9 mouse cellular contexts compared by ENCODE assay signal in the genomic region with DNA sequence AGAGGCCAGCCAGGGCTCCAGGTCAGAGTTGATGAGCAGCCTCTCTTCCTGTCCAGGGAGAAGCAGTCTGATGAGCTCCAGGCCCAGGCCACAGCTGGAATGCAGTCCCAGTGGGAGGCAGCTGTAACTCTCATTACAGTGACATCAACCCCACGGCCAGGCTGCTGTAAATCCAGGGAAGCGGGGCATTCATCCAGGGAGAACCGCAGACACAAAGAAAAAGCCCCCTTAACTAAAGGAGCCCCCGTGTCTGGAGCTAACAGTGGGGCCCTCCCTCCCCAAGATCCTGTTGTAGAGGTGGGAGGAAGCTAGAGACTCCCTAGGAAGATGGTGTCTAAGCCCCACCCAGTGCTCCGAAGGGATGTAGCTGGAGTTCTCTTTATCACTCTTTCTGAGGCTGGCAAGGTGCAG. TPM values are rescaled to one million over a fixed set of nuclear protein-coding genes. Genes with fewer than 3 reads are reported as not detected.
DNase-seq lines count a peak whose midpoint lies in the region; ATAC-seq lines count a peak whose summit lies in the region.
"Had no signal": no experiment of that assay in that cellular context is flagged by ENCODE, and none has a peak within 500 bp of the region (broad histone marks: within the 10 kb centered on the region; RNA-seq: fewer than 3 reads in every experiment).

No protein-coding gene starts in this region.

- H3K27ac ChIP-seq in hindbrain, embryonic 12.5 days: peak overlapping the region; percentile 87
- no peak overlapping the region for H3K27ac ChIP-seq in hindbrain, embryonic 16.5 days (ENCODE audit: low read depth, low read length)
- H3K27ac ChIP-seq in kidney, embryonic 16.5 days (ENCODE audit: low read length): peak overlapping the region; percentile 81
- H3K27ac ChIP-seq in neural tube, embryonic 14.5 days (ENCODE audit: low read depth, low read length): peak overlapping the region; percentile 23; the same call in 1 of the 2 replicates
- H3K27ac ChIP-seq: macrophage had no signal

- no peaks in the 10 kb centered on the region for H3K36me3 ChIP-seq in hindbrain, embryonic 12.5 days
- H3K36me3 ChIP-seq in hindbrain, embryonic 16.5 days (ENCODE audit: control insufficient read depth, insufficient read depth, low read length): no peaks in the 10 kb centered on the region
- H3K36me3 ChIP-seq in kidney, embryonic 16.5 days (ENCODE audit: insufficient read depth, low read length): no peaks in the 10 kb centered on the region
- no peaks in the 10 kb centered on the region for H3K36me3 ChIP-seq in neural tube, embryonic 14.5 days (ENCODE audit: control insufficient read depth, insufficient read depth, low read length)

- DNase-seq in heart, adult 11 months: peak; percentile 98
- no peak for DNase-seq in adrenal gland, postnatal 10 days
- no peak for DNase-seq in testis, postnatal 14 days (ENCODE audit: low spot score)
- DNase-seq in B cell, adult 2 months: no peak

- no peak overlapping the region for H3K9ac ChIP-seq in hindbrain, embryonic 12.5 days
- no peak overlapping the region for H3K9ac ChIP-seq in hindbrain, embryonic 16.5 days (ENCODE audit: low read depth, low read length)
- H3K9ac ChIP-seq in kidney, embryonic 16.5 days (replicated peaks; ENCODE audit: low read length): peak overlapping the region; percentile 38; the same call in 1 of the 2 replicates
- H3K9ac ChIP-seq in neural tube, embryonic 14.5 days (replicated peaks; ENCODE audit: low read depth, low read length): no peak overlapping the region

- H3K4me3 ChIP-seq in hindbrain, embryonic 12.5 days: no peak overlapping the region
- H3K4me3 ChIP-seq in hindbrain, embryonic 16.5 days (ENCODE audit: low read length): no peak overlapping the region
- H3K4me3 ChIP-seq in kidney, embryonic 16.5 days (ENCODE audit: low read length): no peak overlapping the region
- no peak overlapping the region for H3K4me3 ChIP-seq in neural tube, embryonic 14.5 days (ENCODE audit: low read depth, low read length)

- WGBS in hindbrain, embryonic 12.5 days: 12% methylated on average over 5 of the region's 5 CpGs
- WGBS in hindbrain, embryonic 16.5 days: 30% methylated on average over 5 of the region's 5 CpGs
- WGBS in kidney, embryonic 16.5 days: 9% methylated on average over 5 of the region's 5 CpGs
- 2% methylated on average over 5 of the region's 5 CpGs for WGBS in neural tube, embryonic 14.5 days

- H3K4me2 ChIP-seq in hindbrain, embryonic 12.5 days (replicated peaks): peak overlapping the region; percentile 21
- H3K4me2 ChIP-seq in hindbrain, embryonic 16.5 days (ENCODE audit: low read length): no peak overlapping the region
- no peak overlapping the region for H3K4me2 ChIP-seq in kidney, embryonic 16.5 days (replicated peaks; ENCODE audit: low read depth, low read length)
- no peak overlapping the region for H3K4me2 ChIP-seq in neural tube, embryonic 14.5 days (ENCODE audit: low read depth, low read length)

- no peaks in the 10 kb centered on the region for H3K9me3 ChIP-seq in hindbrain, embryonic 12.5 days (replicated peaks)
- H3K9me3 ChIP-seq in hindbrain, embryonic 16.5 days (ENCODE audit: control insufficient read depth, low read length): no peaks in the 10 kb centered on the region
- H3K9me3 ChIP-seq in kidney, embryonic 16.5 days (ENCODE audit: low read length): no peaks in the 10 kb centered on the region
- H3K9me3 ChIP-seq in neural tube, embryonic 14.5 days (ENCODE audit: control insufficient read depth, low read length): no peaks in the 10 kb centered on the region

- H3K4me1 ChIP-seq in hindbrain, embryonic 12.5 days: peaks cover 7% of the 10 kb centered on the region
- no peaks in the 10 kb centered on the region for H3K4me1 ChIP-seq in hindbrain, embryonic 16.5 days (ENCODE audit: control insufficient read depth, insufficient read depth, low read depth, low read length)
- peaks cover 15% of the 10 kb centered on the region for H3K4me1 ChIP-seq in kidney, embryonic 16.5 days (ENCODE audit: insufficient read depth, low read length)
- H3K4me1 ChIP-seq in neural tube, embryonic 14.5 days (ENCODE audit: control insufficient read depth, insufficient read depth, low read length): no peaks in the 10 kb centered on the region; the same call in 1 of the 2 replicates

- no peak for ATAC-seq in hindbrain, embryonic 12.5 days (ENCODE audit: low FRiP score)
- ATAC-seq in hindbrain, embryonic 16.5 days: no peak
- ATAC-seq in kidney, embryonic 16.5 days (ENCODE audit: low FRiP score, low TSS enrichment): peak; percentile 91
- ATAC-seq in neural tube, embryonic 14.5 days (ENCODE audit: low read depth): no peak

- no peaks in the 10 kb centered on the region for H3K27me3 ChIP-seq in hindbrain, embryonic 12.5 days
- no peaks in the 10 kb centered on the region for H3K27me3 ChIP-seq in hindbrain, embryonic 16.5 days (replicated peaks; ENCODE audit: control insufficient read depth, insufficient read depth, low read length)
- no peaks in the 10 kb centered on the region for H3K27me3 ChIP-seq in kidney, embryonic 16.5 days (ENCODE audit: insufficient read depth, low read length)
- H3K27me3 ChIP-seq in neural tube, embryonic 14.5 days (ENCODE audit: control insufficient read depth, insufficient read depth, low read length): no peaks in the 10 kb centered on the region

RNA-seq across cellular contexts. Expression of gene Oaf, which starts 13.6 kb away (rescaled TPM):
- 44.6 and 46.7 TPM in 2 replicates for polyA plus RNA-seq in hindbrain, embryonic 12.5 days (2016; fragmentation: Nextera tagmentation; extraction: Ambion mirVana)
- polyA plus RNA-seq in hindbrain, embryonic 16.5 days (2015; fragmentation: Nextera tagmentation; extraction: Ambion mirVana): 4.1 and 7.0 TPM in 2 replicates
- polyA plus RNA-seq in kidney, embryonic 16.5 days (2015; fragmentation: Nextera tagmentation; extraction: Ambion mirVana): 46.6 and 63.8 TPM in 2 replicates
- polyA plus RNA-seq in neural tube, embryonic 14.5 days (2014; fragmentation: Nextera tagmentation; extraction: Ambion mirVana): 2.3 and 9.3 TPM in 2 replicates
- total RNA-seq in adrenal gland, postnatal 10 days (2021): 10 to 100 TPM; 24.8 to 46.9 TPM

RNA-seq across cellular contexts. Expression of gene Pou2f3, which starts 43.1 kb away (rescaled TPM):
- polyA plus RNA-seq in hindbrain, embryonic 12.5 days (2016; fragmentation: Nextera tagmentation; extraction: Ambion mirVana): not detected in 2 replicates
- polyA plus RNA-seq in hindbrain, embryonic 16.5 days (2015; fragmentation: Nextera tagmentation; extraction: Ambion mirVana): 0.11 TPM in 1 of 2 replicates, not detected in the other
- polyA plus RNA-seq in kidney, embryonic 16.5 days (2015; fragmentation: Nextera tagmentation; extraction: Ambion mirVana): 0.15 and 0.18 TPM in 2 replicates
- not detected in 2 replicates for polyA plus RNA-seq in neural tube, embryonic 14.5 days (2014; fragmentation: Nextera tagmentation; extraction: Ambion mirVana)
- not detected for total RNA-seq in adrenal gland, postnatal 10 days (2021)
- polyA plus RNA-seq: macrophage had no signal

RNA-seq across cellular contexts. Expression of gene Trim29, which starts 57.4 kb away (rescaled TPM):
- polyA plus RNA-seq in hindbrain, embryonic 12.5 days (2016; fragmentation: Nextera tagmentation; extraction: Ambion mirVana): 2.1 and 2.2 TPM in 2 replicates
- not detected in 2 replicates for polyA plus RNA-seq in hindbrain, embryonic 16.5 days (2015; fragmentation: Nextera tagmentation; extraction: Ambion mirVana)
- polyA plus RNA-seq in kidney, embryonic 16.5 days (2015; fragmentation: Nextera tagmentation; extraction: Ambion mirVana): 1.1 and 2.0 TPM in 2 replicates
- polyA plus RNA-seq in neural tube, embryonic 14.5 days (2014; fragmentation: Nextera tagmentation; extraction: Ambion mirVana): not detected in 2 replicates
- total RNA-seq in adrenal gland, postnatal 10 days (2021): under 1 TPM in 1 of 2 experiments, not detected in 1; 0.12 TPM
